Mouse (Mus musculus): ENCODE data around the gene Lce1d. TPM values are rescaled to one million over a fixed set of nuclear protein-coding genes. Genes with fewer than 3 reads are reported as not detected.
A peak's percentile ranks its signal among the peaks of the same experiment; 100 is the strongest.

Lce1d gene
- total RNA-seq (2021), result not detected

DNA sequence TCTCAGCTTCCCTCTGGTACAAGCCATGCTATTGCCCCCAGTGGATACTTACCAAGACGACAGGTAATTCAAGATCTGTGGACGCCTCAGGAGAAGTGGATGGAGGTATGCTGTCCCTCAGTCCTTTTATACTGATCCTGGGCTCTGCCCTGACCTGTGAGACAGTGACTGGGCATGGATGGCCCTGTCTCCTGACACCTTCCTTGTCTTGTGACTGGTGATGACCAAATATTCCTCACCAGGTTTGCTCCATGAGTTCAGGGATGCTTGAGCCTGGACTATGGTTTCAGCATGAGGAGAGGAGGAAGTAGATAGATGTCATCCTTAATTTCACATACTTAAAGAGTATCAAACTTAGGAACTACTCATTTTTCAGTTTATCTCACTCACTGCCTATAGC lies at the start of gene Lce1d:
Gene Lce1d (minus strand): TSS at position 101 of the 400 bp plus-strand sequence.
- no peak for DNase-seq

DNA sequence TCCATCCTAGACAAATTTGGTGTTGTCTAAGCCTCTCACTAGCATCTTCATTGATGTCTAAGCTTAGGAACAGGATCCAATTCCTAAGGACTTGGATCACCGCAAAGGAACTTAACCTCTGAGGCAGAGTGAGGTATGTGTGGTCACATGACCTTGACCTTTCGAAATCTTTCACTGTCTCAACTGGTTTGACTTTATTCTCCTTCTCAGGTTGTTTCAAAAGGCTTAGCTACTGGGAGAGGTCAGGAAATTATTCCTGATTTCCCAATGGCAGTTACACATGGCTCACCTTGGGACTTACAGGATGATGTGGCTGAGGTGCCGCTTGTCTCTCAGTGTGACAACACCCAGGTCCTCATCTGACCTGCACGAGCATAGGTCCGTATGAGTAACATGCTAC lies 35.6 kb upstream of the Lce1d start:
- DNase-seq, result no peak

DNA sequence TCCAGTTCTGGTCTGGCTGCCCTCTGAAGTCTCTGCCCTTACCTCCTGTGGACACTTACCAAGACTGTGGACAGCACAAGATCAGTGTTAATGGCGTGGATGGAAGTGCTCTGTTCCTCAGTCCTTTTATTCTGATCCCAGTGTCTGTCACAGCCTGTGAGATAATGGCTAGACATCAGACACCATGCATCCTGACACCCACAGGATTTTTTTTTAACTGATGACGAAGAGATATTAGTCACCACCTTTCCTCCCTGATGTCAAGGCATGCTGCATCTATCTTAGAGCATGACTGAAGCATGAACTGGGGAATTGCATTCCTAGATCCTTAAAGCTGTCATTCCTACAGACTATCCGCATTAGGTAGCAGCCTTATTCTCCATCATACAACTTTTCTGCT lies 33.2 kb upstream of the Lce1d start, which contains the start of gene Lce1f:
Gene Lce1f (minus strand): TSS at position 101 of the 400 bp plus-strand sequence.
- DNase-seq, result no peak

DNA sequence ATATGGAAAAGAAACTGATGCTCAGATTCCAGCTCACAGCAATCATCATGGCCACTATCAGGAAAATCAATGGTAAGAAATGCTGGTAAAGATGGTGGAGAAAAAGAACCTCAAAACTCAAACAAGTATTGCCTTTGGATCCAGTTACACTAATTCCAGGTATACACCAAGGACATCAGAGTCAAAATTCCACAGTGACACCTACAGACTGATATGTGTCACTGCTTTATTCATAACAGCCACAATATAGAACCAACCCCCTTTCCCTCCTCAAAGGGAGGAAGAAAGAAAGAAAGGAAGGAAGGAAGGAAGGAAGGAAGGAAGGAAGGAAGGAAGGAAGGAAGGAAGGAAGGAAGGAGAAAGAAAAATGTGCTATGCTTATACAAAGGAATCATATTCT lies 28.1 kb upstream of the Lce1d start:
- no peak for DNase-seq

DNA sequence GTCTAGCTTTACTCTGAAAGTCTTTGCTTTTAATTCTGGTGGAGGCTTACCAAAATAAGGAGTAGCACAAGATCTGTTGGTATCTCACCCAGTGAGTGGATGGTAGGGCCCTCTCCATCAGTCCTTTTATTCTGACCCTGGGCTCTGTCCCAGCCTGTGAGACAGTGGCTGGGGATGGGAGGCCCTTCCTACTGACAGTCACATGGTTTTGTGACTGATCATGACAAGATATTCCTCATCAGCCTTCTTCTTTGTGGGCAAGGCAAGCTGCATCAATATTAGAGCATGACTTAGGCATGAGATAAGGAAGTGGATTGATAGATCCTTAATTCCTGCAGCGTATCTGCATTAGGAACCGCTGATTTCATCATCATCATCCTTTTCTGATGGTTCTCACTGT lies 22.0 kb upstream of the Lce1d start, which contains the start of gene Lce1e:
Gene Lce1e (minus strand): TSS at position 101 of the 400 bp plus-strand sequence.
- no peak for DNase-seq

DNA sequence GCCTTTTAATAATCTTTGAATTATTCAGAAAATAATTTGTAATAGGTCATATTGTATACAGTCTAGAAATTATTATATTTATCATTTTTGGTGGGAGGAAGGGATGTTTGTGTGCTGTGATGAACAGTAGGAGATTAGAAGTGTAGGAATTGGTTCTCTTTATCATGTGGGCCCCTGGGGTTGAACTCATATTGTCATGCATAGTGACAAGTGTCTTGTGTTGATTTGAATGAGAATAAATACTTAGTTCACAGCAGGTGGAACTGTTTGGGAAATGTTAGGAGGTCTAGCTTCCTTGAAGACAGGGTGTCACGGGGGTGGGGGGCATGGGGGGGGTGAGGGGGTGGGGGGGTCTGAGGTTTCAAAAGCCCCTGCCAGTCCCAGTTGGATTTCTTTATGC lies 7.6 kb upstream of the Lce1d start:
- DNase-seq, result no peak

DNA sequence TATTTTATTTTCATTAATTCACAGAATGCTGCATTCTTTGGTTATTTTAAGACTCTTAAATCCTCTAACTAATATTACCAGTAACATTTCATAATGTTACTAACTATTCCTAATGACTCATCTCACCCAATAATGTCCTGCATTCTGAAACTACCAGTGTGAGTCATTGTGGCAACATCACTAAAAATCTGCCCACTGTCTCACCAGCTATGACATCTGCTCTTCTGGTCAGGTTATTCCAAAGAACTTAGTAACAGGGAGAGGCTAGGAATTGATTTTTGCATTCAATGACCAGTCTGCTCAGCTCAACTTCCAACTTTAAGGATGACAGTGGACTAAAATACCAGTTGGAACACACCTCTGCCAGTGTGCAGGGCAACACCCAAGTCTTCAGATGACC lies 4.7 kb upstream of the Lce1d start:
- DNase-seq, result no peak

DNA sequence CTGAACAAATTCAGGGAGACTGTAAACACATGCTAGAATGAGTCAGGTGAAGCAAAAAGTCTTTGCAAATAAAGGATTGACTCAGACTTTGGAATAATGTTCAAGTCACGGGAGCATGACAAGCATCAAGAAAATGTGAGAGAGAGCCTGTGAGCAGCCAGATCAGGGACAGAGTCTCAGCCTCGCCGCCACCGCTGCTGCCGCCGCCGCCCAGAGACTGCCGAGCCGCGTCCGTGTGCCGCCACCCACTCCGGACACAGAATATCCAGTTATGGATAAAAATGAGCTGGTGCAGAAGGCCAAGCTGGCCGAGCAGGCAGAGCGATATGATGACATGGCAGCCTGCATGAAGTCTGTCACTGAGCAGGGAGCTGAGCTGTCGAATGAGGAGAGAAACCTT lies 2.1 kb upstream of the Lce1d start:
- peak; percentile 34 for DNase-seq

DNA sequence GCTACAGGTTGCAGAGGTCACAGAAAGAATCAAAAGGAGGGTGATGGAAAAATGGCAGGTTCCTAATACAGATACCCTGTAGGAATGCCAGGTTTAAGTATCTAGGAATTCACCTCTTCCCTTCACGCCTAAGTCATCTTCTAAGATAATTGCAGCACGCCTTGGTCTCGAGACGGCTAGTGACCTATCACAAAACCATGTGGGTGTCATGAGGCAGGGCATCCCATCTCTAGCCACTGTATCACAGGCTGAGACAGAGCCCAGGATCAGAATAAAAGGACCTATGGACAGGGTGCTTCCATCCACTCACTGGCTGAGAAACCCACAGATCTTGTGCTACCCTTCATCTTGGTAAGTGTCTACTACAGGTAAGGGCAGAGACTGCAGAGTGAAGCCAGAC lies 8.1 kb downstream of the Lce1d start, which contains the start of gene Lce1c:
Gene Lce1c (plus strand): TSS at position 301 of the 400 bp plus-strand sequence.
- no peak for DNase-seq

DNA sequence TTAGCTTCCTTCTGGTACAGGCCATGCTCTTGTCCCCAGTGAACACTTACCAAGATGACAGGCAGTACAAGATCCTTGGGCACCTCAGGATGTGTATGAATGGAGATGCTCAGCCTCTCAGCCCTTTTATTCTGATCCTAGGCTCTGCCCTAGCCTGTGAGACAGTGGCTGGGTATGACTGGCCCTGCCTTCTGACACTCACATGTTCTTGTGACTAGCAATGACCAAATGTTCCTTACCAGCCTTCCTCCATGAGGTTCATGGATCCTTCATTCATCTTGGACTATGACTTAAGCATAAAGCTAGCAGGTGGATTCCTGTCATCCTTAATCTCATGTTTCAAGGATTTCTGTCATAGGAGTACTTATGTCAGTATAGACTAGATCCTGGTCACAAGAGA lies 16.8 kb downstream of the Lce1d start, which contains the start of gene Lce1a2:
Gene Lce1a2 (minus strand): TSS at position 101 of the 400 bp plus-strand sequence.
- no peak for DNase-seq

DNA sequence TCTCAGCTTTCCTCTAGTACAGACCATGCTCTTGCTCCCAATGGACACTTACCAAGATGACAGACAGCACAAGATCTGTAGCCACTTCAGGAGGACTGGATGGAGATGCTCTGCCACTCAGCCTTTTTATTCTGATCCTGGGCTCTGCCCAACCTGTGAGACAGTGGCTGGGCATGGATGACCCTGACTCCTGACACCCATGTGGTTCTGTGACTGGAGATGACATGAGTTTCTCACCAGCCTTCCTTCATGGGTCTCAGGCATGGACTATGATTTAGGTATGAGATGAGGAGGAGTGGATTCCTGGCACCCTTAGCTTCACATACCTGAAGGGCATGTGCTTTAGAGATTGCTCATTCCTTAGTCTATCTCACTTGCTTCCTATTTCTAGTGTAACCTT lies 30.2 kb downstream of the Lce1d start, which contains the start of gene Lce1b:
Gene Lce1b (minus strand): TSS at position 101 of the 400 bp plus-strand sequence.
- DNase-seq, result no peak

DNA sequence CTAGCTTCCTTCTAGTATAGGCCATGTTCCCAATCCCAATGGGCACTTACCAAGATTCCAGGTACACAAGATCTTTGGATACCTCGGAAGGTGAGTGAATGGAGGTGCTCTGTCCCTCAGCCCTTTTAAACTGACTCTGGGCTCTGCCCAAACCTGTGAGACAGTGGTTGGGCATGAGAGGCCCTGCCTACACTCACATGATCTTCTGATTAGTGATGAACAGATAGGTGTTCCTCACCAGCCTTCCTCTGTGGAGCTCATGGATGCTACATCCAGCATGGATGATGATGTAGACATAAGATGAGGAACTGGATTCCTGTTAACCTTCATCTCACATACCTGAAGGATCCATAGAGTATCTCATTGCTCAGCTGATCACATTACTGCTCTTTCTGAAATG lies 38.8 kb downstream of the Lce1d start, which contains the start of gene Lce1a1:
Gene Lce1a1 (minus strand): TSS at position 101 of the 400 bp plus-strand sequence.
- DNase-seq, result no peak

DNA sequence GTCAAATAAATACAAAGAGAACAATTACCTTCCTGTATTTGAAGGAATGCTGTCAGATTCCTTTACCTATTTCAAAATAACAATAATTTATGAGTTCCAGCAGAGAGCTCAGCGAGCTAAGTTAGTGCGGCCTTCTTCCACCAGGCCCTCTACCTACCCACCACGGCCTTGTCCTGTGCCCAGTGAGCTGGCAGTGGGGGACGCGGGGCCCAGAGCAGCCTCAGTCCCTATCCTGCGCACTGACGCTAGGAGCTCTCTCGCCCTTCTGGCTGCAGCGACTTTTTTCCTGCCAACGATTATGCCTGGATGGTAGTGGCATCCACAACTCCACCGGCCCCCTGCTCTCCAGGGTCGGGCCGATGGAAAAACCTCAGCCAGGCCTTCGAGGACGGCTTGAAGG lies 47.2 kb downstream of the Lce1d start:
- DNase-seq, result no peak

DNA sequence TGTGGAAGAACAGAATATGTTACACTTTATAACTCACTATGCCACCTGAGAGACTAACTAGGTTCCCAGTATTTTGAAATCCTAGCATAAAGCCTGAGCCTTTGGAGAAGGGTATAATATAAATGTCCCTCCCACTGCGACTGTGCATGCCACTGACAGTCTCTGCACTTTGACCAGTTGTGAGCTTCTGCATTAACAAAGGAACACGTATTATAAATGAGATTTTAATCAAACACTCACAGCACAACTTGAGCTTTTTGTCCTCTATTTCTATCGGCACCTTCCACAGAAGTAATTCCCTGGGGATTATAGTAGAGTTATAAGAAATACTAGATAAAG lies 48.4 kb downstream of the Lce1d start:
- DNase-seq, result no peak

DNA sequence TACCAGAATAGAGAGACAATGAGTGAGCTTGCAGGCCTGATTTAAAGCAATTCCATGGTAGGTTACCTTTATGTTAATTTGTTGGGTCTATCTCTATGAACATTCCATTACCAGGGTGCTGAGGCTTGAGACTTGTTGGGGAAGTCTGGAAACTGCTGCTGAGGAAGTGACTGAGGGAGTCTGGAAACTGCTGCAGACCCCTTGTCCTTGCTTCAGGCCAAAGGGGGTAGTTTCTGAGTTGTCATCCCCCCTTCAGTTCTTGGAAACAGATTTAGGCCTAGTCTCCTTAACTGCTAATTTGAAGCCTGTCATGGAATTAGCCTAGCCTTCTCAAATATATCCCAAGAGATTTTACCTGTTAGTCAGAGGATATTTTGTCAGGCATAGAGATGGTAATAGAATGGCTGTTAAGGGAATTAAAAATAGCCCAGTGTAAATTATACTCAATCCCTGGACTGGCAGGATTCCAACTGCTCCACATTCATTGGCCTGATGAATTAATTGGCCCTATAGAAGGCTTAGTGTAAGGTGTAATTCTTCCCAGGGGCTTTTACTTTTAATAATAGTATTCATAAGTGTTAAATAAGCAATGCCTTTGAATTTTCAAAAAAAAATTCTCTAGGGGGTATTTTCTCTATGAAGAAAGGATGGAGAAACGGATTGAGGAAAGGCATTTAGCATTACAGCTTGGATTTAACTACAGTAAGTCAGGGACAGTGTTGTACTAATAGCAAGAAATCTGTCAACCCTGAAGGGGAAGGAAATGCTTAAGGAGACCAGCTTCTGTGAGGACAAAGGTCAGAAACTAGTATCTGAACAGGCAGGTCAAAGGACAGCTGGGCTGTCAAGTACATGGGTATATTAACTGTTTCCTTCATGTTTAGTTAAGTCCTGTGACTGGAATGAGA lies 49.0 kb downstream of the Lce1d start:
- no peak for DNase-seq

Other genes with a start within 250 kb of the Lce1d start
- not detected for gene Sprr1b, start 248.4 kb downstream of the Lce1d start, total RNA-seq (2021)
- not detected for gene Sprr3, start 228.5 kb downstream of the Lce1d start, total RNA-seq (2021)
- gene Sprr1a, start 201.3 kb downstream of the Lce1d start, total RNA-seq (2021), result not detected
- gene Sprr4, start 186.7 kb downstream of the Lce1d start, total RNA-seq (2021), result not detected
- not detected for gene 2310046K23Rik, start 152.7 kb downstream of the Lce1d start, total RNA-seq (2021)
- gene Ivl, start 113.5 kb downstream of the Lce1d start, total RNA-seq (2021), result not detected
- gene Smcp, start 98.2 kb downstream of the Lce1d start, total RNA-seq (2021), result not detected
- not detected for gene 2210017I01Rik, start 79.7 kb downstream of the Lce1d start, total RNA-seq (2021)
- gene Lce6a, start 65.5 kb downstream of the Lce1d start, total RNA-seq (2021), result not detected
- not detected for gene Lce1a1, start 38.9 kb downstream of the Lce1d start, total RNA-seq (2021)
- gene Lce1b, start 30.3 kb downstream of the Lce1d start, total RNA-seq (2021), result not detected
- gene Lce1a2, start 16.9 kb downstream of the Lce1d start, total RNA-seq (2021), result not detected
- not detected for gene Lce1c, start 8.0 kb downstream of the Lce1d start, total RNA-seq (2021)
- gene Lce1e, start 21.9 kb upstream of the Lce1d start, total RNA-seq (2021), result not detected
- not detected for gene Lce1f, start 33.1 kb upstream of the Lce1d start, total RNA-seq (2021)
- gene Gm38119, start 51.9 kb upstream of the Lce1d start, total RNA-seq (2021), result not detected
- not detected for gene Lce1g, start 65.1 kb upstream of the Lce1d start, total RNA-seq (2021)
- gene Lce1h, start 77.9 kb upstream of the Lce1d start, total RNA-seq (2021), result not detected
- gene Lce1i, start 91.7 kb upstream of the Lce1d start, total RNA-seq (2021), result not detected
- gene Lce1j, start 103.3 kb upstream of the Lce1d start, total RNA-seq (2021), result not detected
- not detected for gene Lce1k, start 120.7 kb upstream of the Lce1d start, total RNA-seq (2021)
- not detected for gene Kprp, start 140.0 kb upstream of the Lce1d start, total RNA-seq (2021)
- gene Lce1l, start 164.1 kb upstream of the Lce1d start, total RNA-seq (2021), result not detected
- gene 2310050C09Rik, start 183.0 kb upstream of the Lce1d start, total RNA-seq (2021), result not detected
- not detected for gene Lce3a, start 239.0 kb upstream of the Lce1d start, total RNA-seq (2021)
- not detected for gene Lce3b, start 245.8 kb upstream of the Lce1d start, total RNA-seq (2021)

Data from heart, postnatal 4 days (tissue).